Mouse (Mus musculus): ENCODE measurements at regions not wholly inside any gene's neighbourhood (a gene's known extent, or its start where the extent isn't known, plus 50 kb on each side); places are given as distances from the start of the nearest gene placed in this dataset.

DNA sequence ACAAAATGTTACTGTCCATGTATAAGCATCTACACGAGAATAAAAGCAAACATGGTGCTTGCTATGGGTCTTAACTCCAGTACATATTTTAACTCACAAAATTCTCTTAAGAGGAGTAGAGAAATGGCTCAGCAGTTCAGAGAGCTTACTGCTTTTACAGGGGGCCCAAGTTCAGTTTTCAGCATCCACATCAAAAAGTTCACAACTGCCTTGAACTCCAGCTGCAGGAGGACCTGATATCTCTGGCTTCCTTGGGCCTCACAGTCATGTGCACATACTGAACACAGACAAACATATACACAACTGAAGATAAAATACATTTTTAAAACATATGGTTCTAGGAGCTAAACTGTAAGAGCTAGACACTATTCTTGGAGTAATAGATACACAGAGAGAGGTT, 161.0 kb upstream of the Tmtc1 start:
- no peaks in the 10 kb centered on the region for H3K27me3 ChIP-seq (ENCODE audit: control insufficient read depth)
- peaks cover 4% of the 10 kb centered on the region; the same call in 1 of the 2 replicates for H3K9me3 ChIP-seq (ENCODE audit: control insufficient read depth, low read length)
- H3K4me1 ChIP-seq (ENCODE audit: control insufficient read depth) = peaks cover 54% of the 10 kb centered on the region
- TF ChIP-seq TAL1 (IDR thresholded peaks at IDR 0.05; ENCODE audit: low read length) (no peak), GATA1 (IDR thresholded peaks at IDR 0.05; ENCODE audit: low read length) (no peak)
- H3K4me3 ChIP-seq (replicated peaks) = no peak overlapping the region
- H3K36me3 ChIP-seq (ENCODE audit: control insufficient read depth) = peaks cover 6% of the 10 kb centered on the region

DNA sequence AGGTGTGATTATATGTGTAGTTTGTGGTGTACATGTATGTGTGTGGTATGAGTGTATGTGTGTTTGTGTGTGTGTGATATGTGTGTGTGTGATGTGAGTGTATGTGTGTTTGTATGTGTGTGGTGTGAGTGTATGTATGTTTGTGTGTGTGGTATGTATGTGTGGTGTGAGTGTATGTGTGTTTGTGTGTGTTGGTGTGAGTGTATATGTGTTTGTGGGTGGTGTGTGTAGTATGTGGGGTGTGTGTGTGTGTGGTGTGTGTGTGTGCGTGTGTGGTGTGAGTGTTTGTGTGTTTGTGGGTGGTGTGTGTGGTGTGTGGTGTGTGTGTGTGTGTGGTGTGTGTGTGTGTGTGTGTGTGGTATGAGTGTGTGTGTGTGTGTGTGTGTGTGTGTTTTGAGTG, 160.6 kb upstream of the Tmtc1 start:
- Histone ChIP-seq H3K4me1 (ENCODE audit: control insufficient read depth) (peaks cover 54% of the 10 kb centered on the region), H3K4me3 (replicated peaks) (no peak overlapping the region), H3K36me3 (ENCODE audit: control insufficient read depth) (peaks cover 6% of the 10 kb centered on the region), H3K27me3 (ENCODE audit: control insufficient read depth) (no peaks in the 10 kb centered on the region), H3K9me3 (ENCODE audit: control insufficient read depth, low read length) (peaks cover 4% of the 10 kb centered on the region; the same call in 1 of the 2 replicates)
- TF ChIP-seq TAL1 (IDR thresholded peaks at IDR 0.05; ENCODE audit: low read length) = no peak
- no peak for TF ChIP-seq GATA1 (IDR thresholded peaks at IDR 0.05; ENCODE audit: low read length)

DNA sequence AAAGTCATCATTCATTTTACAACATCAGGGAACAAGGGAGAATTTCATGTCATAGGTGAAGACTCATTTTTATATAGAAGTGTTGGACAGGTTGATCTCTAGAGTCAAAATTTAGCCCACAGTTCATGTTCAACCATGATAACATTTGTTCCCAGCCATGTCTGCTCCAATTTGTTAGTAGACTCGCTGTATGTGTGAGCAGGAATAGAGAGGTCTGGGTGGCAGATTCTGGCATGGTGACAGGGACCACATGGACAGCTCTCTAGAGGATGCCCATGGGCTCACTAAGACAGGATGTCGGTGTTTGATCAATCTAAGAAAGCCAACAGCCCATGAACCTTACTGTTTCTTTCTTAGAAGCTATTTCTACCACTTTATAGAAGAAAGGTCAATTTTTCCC, 159.7 kb upstream of the Tmtc1 start:
- H3K4me1 ChIP-seq (ENCODE audit: control insufficient read depth) = peaks cover 59% of the 10 kb centered on the region
- TF ChIP-seq TAL1 (IDR thresholded peaks at IDR 0.05; ENCODE audit: low read length) (no peak), GATA1 (IDR thresholded peaks at IDR 0.05; ENCODE audit: low read length) (no peak)
- H3K4me3 ChIP-seq (replicated peaks) = peak overlapping the region; percentile 46
- H3K27me3 ChIP-seq (ENCODE audit: control insufficient read depth) = peaks cover 5% of the 10 kb centered on the region
- peaks cover 6% of the 10 kb centered on the region for H3K36me3 ChIP-seq (ENCODE audit: control insufficient read depth)
- H3K9me3 ChIP-seq (ENCODE audit: control insufficient read depth, low read length) = peaks cover 4% of the 10 kb centered on the region; the same call in 1 of the 2 replicates

DNA sequence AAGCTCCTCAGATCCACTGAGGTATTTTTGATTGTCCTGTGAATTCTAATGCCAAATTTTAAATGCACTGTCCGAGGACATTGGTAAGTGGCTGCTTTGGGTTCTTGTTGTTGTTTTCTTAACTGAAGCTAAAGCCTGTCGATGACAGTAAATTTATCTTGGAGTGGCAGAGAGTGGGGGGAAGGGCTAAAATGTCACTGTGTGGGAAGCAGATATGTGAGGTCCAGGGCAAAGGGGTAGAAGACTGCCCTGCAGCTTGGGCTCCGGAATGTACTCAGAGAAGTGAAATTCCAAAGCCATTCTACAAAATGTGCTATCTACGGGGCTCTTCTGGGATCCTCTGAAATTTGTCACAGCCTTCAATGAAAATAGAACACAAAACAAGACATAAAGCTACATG, 159.3 kb upstream of the Tmtc1 start:
- H3K4me3 ChIP-seq (replicated peaks) = peak overlapping the region; percentile 46
- TF ChIP-seq TAL1 (IDR thresholded peaks at IDR 0.05; ENCODE audit: low read length) = peak; percentile 74
- TF ChIP-seq GATA1 (IDR thresholded peaks at IDR 0.05; ENCODE audit: low read length) = peak; percentile 61
- peaks cover 61% of the 10 kb centered on the region for H3K4me1 ChIP-seq (ENCODE audit: control insufficient read depth)
- H3K9me3 ChIP-seq (ENCODE audit: control insufficient read depth, low read length) = peaks cover 4% of the 10 kb centered on the region; the same call in 1 of the 2 replicates
- peaks cover 9% of the 10 kb centered on the region for H3K27me3 ChIP-seq (ENCODE audit: control insufficient read depth)
- peaks cover 6% of the 10 kb centered on the region for H3K36me3 ChIP-seq (ENCODE audit: control insufficient read depth)

DNA sequence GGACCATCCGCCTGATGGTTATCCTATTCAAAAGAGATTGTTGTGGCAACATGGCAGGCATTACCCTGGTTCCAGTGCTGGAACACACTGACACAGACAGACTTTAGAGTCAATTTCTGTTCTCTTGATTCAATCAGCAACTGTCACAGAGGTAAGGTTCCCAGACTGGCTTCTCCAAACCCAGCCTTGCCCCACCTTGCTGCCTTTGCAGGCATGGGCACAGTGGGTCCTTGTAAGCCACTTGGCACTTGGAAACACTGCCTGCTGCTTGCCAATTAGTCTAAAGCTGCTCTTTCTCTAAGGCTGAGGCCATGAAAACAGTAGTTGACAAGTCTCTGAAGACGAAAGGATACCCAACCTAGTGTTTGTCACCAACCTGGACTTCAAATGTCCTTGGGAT, 158.7 kb upstream of the Tmtc1 start:
- peaks cover 4% of the 10 kb centered on the region; the same call in 1 of the 2 replicates for H3K9me3 ChIP-seq (ENCODE audit: control insufficient read depth, low read length)
- TF ChIP-seq GATA1 (IDR thresholded peaks at IDR 0.05; ENCODE audit: low read length) (no peak), TAL1 (IDR thresholded peaks at IDR 0.05; ENCODE audit: low read length) (no peak)
- peaks cover 6% of the 10 kb centered on the region for H3K36me3 ChIP-seq (ENCODE audit: control insufficient read depth)
- peaks cover 15% of the 10 kb centered on the region for H3K27me3 ChIP-seq (ENCODE audit: control insufficient read depth)
- peak overlapping the region; percentile 46 for H3K4me3 ChIP-seq (replicated peaks)
- H3K4me1 ChIP-seq (ENCODE audit: control insufficient read depth) = peaks cover 61% of the 10 kb centered on the region

DNA sequence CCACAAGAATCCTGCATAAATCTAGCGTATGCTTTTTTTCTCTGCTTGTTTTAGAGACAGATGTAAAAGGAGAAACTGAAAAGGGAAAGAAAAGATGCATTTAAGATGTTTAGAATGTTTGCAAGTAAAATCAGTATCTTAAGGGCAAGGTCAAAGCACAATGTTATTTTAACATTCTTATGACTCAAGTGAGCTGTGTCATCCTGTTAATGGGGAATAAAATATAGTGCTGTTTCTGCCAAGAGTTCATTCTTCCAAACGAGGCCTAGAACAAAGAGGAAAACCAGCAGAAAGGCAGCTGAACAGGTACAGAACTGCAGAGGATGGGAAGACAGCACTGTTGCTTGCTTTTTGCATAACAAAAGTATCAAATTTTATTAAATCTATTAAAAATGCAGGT, 156.7 kb upstream of the Tmtc1 start:
- Histone ChIP-seq H3K4me1 (ENCODE audit: control insufficient read depth) (peaks cover 60% of the 10 kb centered on the region), H3K9me3 (ENCODE audit: control insufficient read depth, low read length) (peaks cover 4% of the 10 kb centered on the region; the same call in 1 of the 2 replicates), H3K36me3 (ENCODE audit: control insufficient read depth) (peaks cover 6% of the 10 kb centered on the region), H3K27me3 (ENCODE audit: control insufficient read depth) (peaks cover 18% of the 10 kb centered on the region), H3K4me3 (replicated peaks) (no peak overlapping the region)
- TF ChIP-seq TAL1 (IDR thresholded peaks at IDR 0.05; ENCODE audit: low read length) = no peak
- no peak for TF ChIP-seq GATA1 (IDR thresholded peaks at IDR 0.05; ENCODE audit: low read length)

DNA sequence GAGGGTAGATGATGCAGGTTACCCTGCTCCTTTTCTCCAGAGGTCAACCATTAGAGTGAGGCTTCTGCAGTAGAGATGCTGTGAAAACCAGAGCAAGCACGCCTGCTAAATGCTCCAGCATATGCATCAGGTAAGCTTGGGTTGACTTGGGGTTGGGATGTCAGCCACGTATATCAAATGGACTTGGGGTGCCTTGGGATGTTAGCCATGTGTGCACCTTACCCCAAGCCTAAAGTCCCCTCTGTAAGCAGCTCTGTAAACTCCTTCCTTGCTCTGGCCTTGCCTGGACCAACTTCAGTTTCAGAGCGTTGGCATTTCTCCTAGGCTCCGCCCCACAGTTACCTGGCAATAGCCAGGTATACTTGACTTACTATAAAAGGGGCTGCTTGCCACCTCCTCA, 155.3 kb upstream of the Tmtc1 start:
- TF ChIP-seq GATA1 (IDR thresholded peaks at IDR 0.05; ENCODE audit: low read length) = no peak
- TF ChIP-seq TAL1 (IDR thresholded peaks at IDR 0.05; ENCODE audit: low read length) = no peak
- Histone ChIP-seq H3K4me3 (replicated peaks) (no peak overlapping the region), H3K9me3 (ENCODE audit: control insufficient read depth, low read length) (no peaks in the 10 kb centered on the region), H3K27me3 (ENCODE audit: control insufficient read depth) (peaks cover 18% of the 10 kb centered on the region), H3K4me1 (ENCODE audit: control insufficient read depth) (peaks cover 49% of the 10 kb centered on the region), H3K36me3 (ENCODE audit: control insufficient read depth) (peaks cover 1% of the 10 kb centered on the region)

DNA sequence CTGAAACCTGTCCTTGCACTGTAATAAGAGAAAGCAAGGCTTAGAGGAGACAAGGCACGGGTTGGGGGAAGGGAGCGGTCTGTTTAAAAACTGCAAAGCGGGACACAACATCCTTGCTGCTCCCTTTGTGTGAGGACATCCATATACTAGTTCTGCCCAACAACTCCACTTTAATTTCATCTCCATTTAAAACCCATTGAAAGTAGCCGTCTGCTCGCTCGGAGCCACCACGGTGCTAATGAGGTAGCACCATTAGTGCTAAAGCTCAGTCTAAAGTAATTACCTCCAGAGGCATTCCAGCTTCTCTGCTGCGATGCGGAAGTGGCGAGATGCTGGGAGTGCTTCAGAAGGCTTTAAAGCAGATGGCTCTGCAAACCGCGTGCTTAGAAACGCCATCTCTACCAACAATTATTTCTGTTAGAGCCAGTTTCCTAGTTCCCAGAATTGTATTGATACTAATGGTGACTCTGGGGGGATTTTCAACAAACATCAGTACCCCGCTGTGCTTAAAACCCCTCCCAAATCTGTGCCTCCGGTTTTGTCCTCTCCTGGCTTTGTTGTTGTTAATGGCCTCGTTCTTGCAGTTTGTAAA, 154.7 kb upstream of the Tmtc1 start:
- Histone ChIP-seq H3K36me3 (ENCODE audit: control insufficient read depth) (no peaks in the 10 kb centered on the region), H3K9me3 (ENCODE audit: control insufficient read depth, low read length) (no peaks in the 10 kb centered on the region), H3K4me1 (ENCODE audit: control insufficient read depth) (peaks cover 42% of the 10 kb centered on the region), H3K4me3 (replicated peaks) (no peak overlapping the region), H3K27me3 (ENCODE audit: control insufficient read depth) (peaks cover 18% of the 10 kb centered on the region)
- TF ChIP-seq TAL1 (IDR thresholded peaks at IDR 0.05; ENCODE audit: low read length) = no peak

DNA sequence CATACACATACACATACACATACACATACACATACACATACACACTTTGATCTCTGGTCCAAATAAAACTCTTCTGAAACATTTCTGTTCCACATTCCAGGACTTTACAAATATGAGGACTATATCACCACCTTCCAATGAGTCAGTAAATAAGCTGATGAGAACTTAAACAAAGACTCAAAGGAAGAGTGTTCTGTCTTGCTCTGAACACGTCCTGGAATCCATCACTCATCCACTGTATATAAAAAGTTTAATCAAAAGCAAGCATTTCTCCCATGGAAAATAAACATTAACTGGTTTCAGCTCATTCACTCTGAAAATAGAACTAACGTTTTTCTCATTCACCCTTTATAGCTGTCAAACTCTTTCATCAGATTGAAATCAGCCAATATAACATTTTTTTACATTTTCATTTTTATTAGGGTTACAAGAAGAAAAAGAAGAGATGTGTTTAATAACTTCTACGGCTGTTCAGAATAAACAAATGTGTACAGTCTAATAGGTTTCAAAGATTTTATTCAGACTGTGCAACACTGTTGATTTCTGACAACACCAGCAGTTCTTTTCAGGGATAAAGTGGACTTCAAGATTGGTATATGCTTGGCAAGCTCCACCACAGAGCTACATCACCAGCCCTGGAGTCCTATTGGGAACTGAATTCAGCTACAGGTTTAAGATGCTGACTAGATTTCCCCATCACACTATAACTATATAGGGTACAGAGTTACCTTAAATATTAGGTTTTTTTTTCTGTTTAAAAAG, 151.0 kb upstream of the Tmtc1 start:
- Histone ChIP-seq H3K4me1 (ENCODE audit: control insufficient read depth) (peaks cover 9% of the 10 kb centered on the region), H3K4me3 (replicated peaks) (no peak overlapping the region), H3K27me3 (ENCODE audit: control insufficient read depth) (peaks cover 18% of the 10 kb centered on the region), H3K36me3 (ENCODE audit: control insufficient read depth) (no peaks in the 10 kb centered on the region), H3K9me3 (ENCODE audit: control insufficient read depth, low read length) (no peaks in the 10 kb centered on the region)
- TF ChIP-seq GATA1 (IDR thresholded peaks at IDR 0.05; ENCODE audit: low read length) (no peak), TAL1 (IDR thresholded peaks at IDR 0.05; ENCODE audit: low read length) (no peak)

Measured in erythroblast, embryonic 14.5 days (primary cell).